Mouse (Mus musculus) erythroblast, embryonic 14.5 days (primary cell): ENCODE measurements around the gene Naaa. TPM values are rescaled to one million over a fixed set of nuclear protein-coding genes. Genes with fewer than 3 reads are reported as not detected.

Experiments used
- H3K27me3 ChIP-seq: 2 replicates; pipeline ENCODE4 v1.6.1; 2012; ENCODE audit warnings: inconsistent platforms; ENCODE audit not compliant: control insufficient read depth
- H3K36me3 ChIP-seq: 2 replicates; pipeline ENCODE4 v1.6.1; 2012; ENCODE audit warnings: mild to moderate bottlenecking, inconsistent platforms; ENCODE audit not compliant: control insufficient read depth
- H3K4me1 ChIP-seq: 2 replicates; pipeline ENCODE4 v1.6.1; 2012; ENCODE audit warnings: inconsistent platforms; ENCODE audit not compliant: control insufficient read depth
- H3K4me3 ChIP-seq: replicated peaks from 2 replicates; pipeline ENCODE3; 2012; ENCODE audit warnings: moderate library complexity, mild to moderate bottlenecking, inconsistent platforms
- H3K9me3 ChIP-seq: 2 replicates; pipeline ENCODE4 v1.6.1; 2012; ENCODE audit warnings: low read length, inconsistent platforms, mixed read lengths; ENCODE audit not compliant: control insufficient read depth
- GATA1 ChIP-seq: IDR thresholded peaks from 2 replicates; pipeline ENCODE4 v1.6.1; 2012; ENCODE audit warnings: low read length, inconsistent platforms, mixed read lengths
- TAL1 ChIP-seq: IDR thresholded peaks from 3 replicates; pipeline ENCODE4 v1.6.1; 2012; ENCODE audit warnings: low read length, inconsistent platforms, mixed read lengths
- polyA plus RNA-seq: library from polyadenylated mRNA; stranded (reverse); fragments of >175 nt; gene quantifications from 2 replicates; pipeline ENCODE4 v1.2.3, GENCODE M21; 2012

Naaa gene
- polyA plus RNA-seq, 1 experiment, result 0.08 TPM

DNA sequence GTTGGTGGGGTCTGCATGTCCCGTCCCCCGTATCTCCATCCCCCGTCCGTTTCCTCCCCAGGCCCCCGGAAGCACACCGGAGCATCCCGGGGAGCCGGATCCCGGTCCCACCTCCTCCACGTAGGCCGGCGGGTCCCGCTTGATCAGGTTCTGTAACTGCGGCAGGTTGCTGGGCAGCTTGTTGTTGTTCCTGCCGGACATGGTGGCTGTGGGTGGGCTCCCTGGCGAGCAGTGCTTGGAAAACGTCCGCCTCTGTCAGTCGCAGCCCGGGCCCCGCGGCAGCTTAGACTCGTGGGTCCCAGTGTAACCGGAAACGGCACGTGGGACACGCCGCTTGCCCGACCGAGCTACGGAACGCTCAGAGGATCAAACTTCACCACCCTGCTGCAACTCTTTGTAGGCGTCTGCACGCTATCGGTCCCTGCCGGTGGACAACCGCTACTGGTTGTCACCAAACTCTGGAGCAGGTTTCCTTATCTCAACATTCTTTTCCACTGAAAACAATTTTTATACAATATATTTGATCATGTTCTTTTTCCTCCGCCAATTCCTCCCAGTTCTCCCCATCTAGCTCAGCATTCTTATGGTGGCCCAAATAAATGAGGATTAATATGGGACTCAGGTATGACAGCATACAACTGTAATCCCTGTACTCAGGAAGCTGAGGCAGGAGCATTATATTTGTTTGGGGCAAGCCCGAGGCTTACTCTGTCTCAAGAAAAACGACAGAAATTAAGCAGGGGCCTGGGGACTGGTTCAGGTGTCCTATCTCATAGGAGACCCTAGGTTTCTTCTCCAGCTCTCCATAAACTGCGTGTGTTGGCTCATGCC lies 31.9 kb upstream of the Naaa start, which contains the start of gene Sdad1:
Gene Sdad1, minus strand, starts transcription at position 799 of the 831 bp plus-strand sequence.
- peaks cover 18% of the 10 kb centered on the region for H3K36me3 ChIP-seq
- peaks cover 28% of the 10 kb centered on the region for H3K4me1 ChIP-seq
- H3K9me3 ChIP-seq, result no peaks in the 10 kb centered on the region
- H3K27me3 ChIP-seq, result no peaks in the 10 kb centered on the region
- TF ChIP-seq TAL1 (no peak), GATA1 (no peak)
- peak within 1 kb of the TSS; percentile 84 for H3K4me3 ChIP-seq

DNA sequence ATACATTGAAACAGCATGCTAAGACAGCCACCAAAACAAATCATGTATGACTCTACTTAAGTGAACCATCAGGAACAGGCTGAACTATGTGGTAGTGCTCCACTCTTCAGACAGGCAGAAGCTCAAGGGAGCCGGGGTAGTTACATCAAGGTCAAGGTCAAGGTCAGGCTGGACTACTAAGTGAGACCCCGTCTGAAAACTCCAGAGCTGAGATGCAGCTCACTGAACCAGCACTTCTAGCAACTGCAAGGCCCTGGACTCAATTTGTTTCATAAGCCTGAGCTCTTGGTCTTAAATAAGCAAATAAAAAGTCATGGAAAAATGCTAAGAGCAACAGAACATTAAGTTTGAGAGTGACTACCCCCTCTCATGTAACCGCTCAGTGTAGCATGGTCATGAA lies 26.3 kb upstream of the Naaa start:
- Histone ChIP-seq H3K27me3 (no peaks in the 10 kb centered on the region), H3K4me1 (peaks cover 14% of the 10 kb centered on the region), H3K36me3 (peaks cover 69% of the 10 kb centered on the region), H3K9me3 (no peaks in the 10 kb centered on the region), H3K4me3 (no peak overlapping the region)
- TF ChIP-seq TAL1 (no peak), GATA1 (no peak)

- Histone ChIP-seq H3K9me3 (no peaks in the 10 kb centered on the region), H3K4me3 (no peak overlapping the region), H3K27me3 (no peaks in the 10 kb centered on the region), H3K36me3 (peaks cover 76% of the 10 kb centered on the region), H3K4me1 (no peaks in the 10 kb centered on the region)
- TF ChIP-seq GATA1 (no peak), TAL1 (no peak)
These were observed 24.3 kb upstream of the Naaa start for GRCm38 (mm10) chr5:92302149-92302840.

DNA sequence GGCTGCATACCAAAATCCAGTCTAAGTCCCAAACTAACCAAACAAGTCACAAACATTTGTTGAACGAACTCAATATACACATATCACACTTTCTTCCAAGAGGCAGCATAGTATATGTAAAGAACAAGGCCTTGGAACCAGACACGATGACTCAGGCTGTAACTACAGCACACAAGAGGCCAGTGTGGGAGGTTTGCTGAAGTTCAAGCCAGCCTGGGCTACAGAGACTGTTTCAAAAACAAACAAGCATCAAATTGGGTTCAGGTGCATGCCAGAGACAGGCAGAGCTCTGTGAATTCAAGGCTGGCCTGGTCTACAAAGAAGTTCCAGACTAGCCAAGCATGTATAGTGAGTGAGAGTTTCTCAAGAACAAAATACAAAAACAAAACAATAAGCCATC lies 16.6 kb upstream of the Naaa start:
- Histone ChIP-seq H3K4me3 (no peak overlapping the region), H3K27me3 (no peaks in the 10 kb centered on the region), H3K9me3 (no peaks in the 10 kb centered on the region), H3K4me1 (no peaks in the 10 kb centered on the region), H3K36me3 (peaks cover 80% of the 10 kb centered on the region)
- TF ChIP-seq GATA1 (no peak), TAL1 (no peak)

GRCm38 (mm10) chr5:92291652-92292414 lies 13.9 kb upstream of the Naaa start:
- H3K27me3 ChIP-seq, result no peaks in the 10 kb centered on the region
- H3K4me3 ChIP-seq, result no peak overlapping the region
- H3K9me3 ChIP-seq, result no peaks in the 10 kb centered on the region
- TF ChIP-seq GATA1 (no peak), TAL1 (no peak)
- no peaks in the 10 kb centered on the region for H3K4me1 ChIP-seq
- H3K36me3 ChIP-seq, result peaks cover 85% of the 10 kb centered on the region

GRCm38 (mm10) chr5:92287840-92288239 lies 9.9 kb upstream of the Naaa start:
- no peak overlapping the region for H3K4me3 ChIP-seq
- H3K9me3 ChIP-seq, result no peaks in the 10 kb centered on the region
- H3K27me3 ChIP-seq, result no peaks in the 10 kb centered on the region
- peaks cover 10% of the 10 kb centered on the region for H3K4me1 ChIP-seq
- no peak for TF ChIP-seq TAL1
- no peak for TF ChIP-seq GATA1
- H3K36me3 ChIP-seq, result peaks cover 67% of the 10 kb centered on the region

DNA sequence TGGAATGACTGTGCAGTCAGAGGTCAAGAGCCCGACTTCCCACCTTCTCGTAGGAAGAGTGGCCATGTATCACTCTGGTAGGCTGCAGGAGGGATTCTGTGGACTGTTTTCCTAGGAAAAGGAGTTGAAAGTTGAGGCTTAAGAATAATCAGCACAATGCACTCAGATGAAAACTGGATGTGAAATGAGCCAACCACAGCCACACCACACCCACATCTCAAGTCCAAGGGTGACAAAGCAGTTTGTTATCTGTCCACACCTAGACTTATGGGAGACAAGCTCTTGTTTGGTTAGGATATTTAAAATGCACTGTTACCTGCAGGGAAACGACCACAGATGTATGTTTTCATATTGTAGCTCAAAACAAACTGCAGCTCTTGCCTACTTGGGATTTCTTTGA lies 5.1 kb upstream of the Naaa start:
- no peaks in the 10 kb centered on the region for H3K27me3 ChIP-seq
- H3K9me3 ChIP-seq, result no peaks in the 10 kb centered on the region
- H3K4me3 ChIP-seq, result no peak overlapping the region
- H3K4me1 ChIP-seq, result peaks cover 27% of the 10 kb centered on the region
- TF ChIP-seq TAL1 (no peak), GATA1 (peak; percentile 63)
- H3K36me3 ChIP-seq, result peaks cover 27% of the 10 kb centered on the region

DNA sequence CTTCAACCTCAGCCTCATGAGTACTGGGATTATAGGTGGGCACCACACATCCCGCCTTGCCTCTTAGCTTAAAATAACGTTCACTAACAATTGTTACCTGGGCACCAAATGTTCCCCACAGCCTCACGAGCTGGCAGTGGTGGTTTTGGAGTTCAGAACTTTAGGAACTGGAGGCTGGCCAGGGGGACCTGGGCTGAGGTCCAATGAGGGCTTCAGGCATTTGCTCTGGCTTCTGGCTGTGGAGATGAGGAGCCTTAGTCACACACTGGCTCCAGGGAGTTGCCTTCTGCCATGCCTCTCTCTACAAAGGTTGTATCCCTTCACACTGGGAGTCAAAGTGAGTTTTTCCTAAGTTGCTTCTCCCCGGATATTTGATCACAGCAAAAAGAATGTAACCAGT lies 4.6 kb upstream of the Naaa start:
- no peak overlapping the region for H3K4me3 ChIP-seq
- peaks cover 4% of the 10 kb centered on the region for H3K27me3 ChIP-seq
- peaks cover 21% of the 10 kb centered on the region for H3K36me3 ChIP-seq
- H3K9me3 ChIP-seq, result no peaks in the 10 kb centered on the region
- no peak for TF ChIP-seq GATA1
- no peak for TF ChIP-seq TAL1
- peaks cover 32% of the 10 kb centered on the region for H3K4me1 ChIP-seq
